Mouse (Mus musculus) hindbrain, embryonic 14.5 days (tissue): ENCODE measurements at regions not wholly inside any gene's neighbourhood (a gene's known extent, or its start where the extent isn't known, plus 50 kb on each side); places are given as distances from the start of the nearest gene placed in this dataset.

Source experiments
- ATAC-seq: fragments of 200-750 bp; cut with Nextera tagmentation; 2 replicates; pipeline ENCODE4 v1.8.0; 2017; ENCODE audit warnings: moderate number of reproducible peaks, mild to moderate bottlenecking, moderate TSS enrichment, moderate library complexity; ENCODE audit not compliant: low FRiP score
- DNase-seq: peaks from one replicate; pipeline ENCODE4 v3.0.0-alpha.2; 2015; ENCODE audit warnings: low spot score
- H3K27ac ChIP-seq: fragments of 300-500 bp; sonication (generic); 2 replicates; pipeline ENCODE4 v1.5.1; 2014; ENCODE audit warnings: mild to moderate bottlenecking, moderate library complexity
- H3K27me3 ChIP-seq: fragments of 300-500 bp; sonication (generic); 2 replicates; pipeline ENCODE4 v1.6.1; 2014; ENCODE audit warnings: mild to moderate bottlenecking, low read length, mixed read lengths; ENCODE audit not compliant: control insufficient read depth, insufficient read depth
- H3K36me3 ChIP-seq: fragments of 300-500 bp; sonication (generic); replicated peaks from 2 replicates; pipeline ENCODE4 v1.6.1; 2014; ENCODE audit not compliant: control insufficient read depth, insufficient read depth
- H3K4me1 ChIP-seq: fragments of 300-500 bp; sonication (generic); replicated peaks from 2 replicates; pipeline ENCODE4 v1.6.1; 2014; ENCODE audit warnings: antibody characterized with exemption, low read length, mixed read lengths; ENCODE audit not compliant: control insufficient read depth, insufficient read depth
- H3K4me2 ChIP-seq: fragments of 300-500 bp; sonication (generic); replicated peaks from 2 replicates; pipeline ENCODE4 v1.6.1; 2014; ENCODE audit warnings: mild to moderate bottlenecking, moderate library complexity
- H3K4me3 ChIP-seq: fragments of 300-500 bp; sonication (generic); replicated peaks from 2 replicates; pipeline ENCODE4 v1.5.1; 2014; ENCODE audit warnings: mild to moderate bottlenecking, low read length
- H3K9ac ChIP-seq: fragments of 300-500 bp; sonication (generic); 2 replicates; pipeline ENCODE4 v1.6.1; 2014
- H3K9me3 ChIP-seq: fragments of 300-500 bp; sonication (generic); 2 replicates; pipeline ENCODE4 v1.6.1; 2016; ENCODE audit warnings: low read length; ENCODE audit not compliant: control insufficient read depth
- WGBS: fragments of 180-500 bp; shearing (Covaris S2); extraction: QIAGEN DNeasy Blood & Tissue Kit; methylation state at CpG from one replicate; pipeline ENCODE4 v1.1.7; 2014; 5-methylcytosine and 5-hydroxymethylcytosine counted together

- Histone ChIP-seq H3K27ac (no peak overlapping the region), H3K4me2 (no peak overlapping the region), H3K4me1 (0 out of 2 replicates have a peak, but pooled peaks cover 6% of the 10 kb centered on the region), H3K9ac (no peak overlapping the region), H3K9me3 (no peaks in the 10 kb centered on the region), H3K4me3 (no peak overlapping the region), H3K27me3 (no peaks in the 10 kb centered on the region), H3K36me3 (no peaks in the 10 kb centered on the region)
- 91% methylated on average over 5 of the region's 5 CpGs for WGBS
- ATAC-seq (no peak), DNase-seq (no peak)
Measured at GRCm38 (mm10) chr12:25245251-25245650, 148.3 kb upstream of the Id2 start.

- H3K36me3 ChIP-seq: no peaks in the 10 kb centered on the region
- no peak overlapping the region for H3K4me3 ChIP-seq
- H3K4me1 ChIP-seq: 0 out of 2 replicates have a peak, but pooled peaks cover 6% of the 10 kb centered on the region
- no peak overlapping the region for H3K9ac ChIP-seq
- DNase-seq (no peak), ATAC-seq (peak; percentile 60; the same call in 1 of the 2 replicates)
- no peak overlapping the region for H3K27ac ChIP-seq
- H3K27me3 ChIP-seq: no peaks in the 10 kb centered on the region
- WGBS: 25% methylated on average over 1 of the region's 1 CpGs
- no peak overlapping the region for H3K4me2 ChIP-seq
- H3K9me3 ChIP-seq: no peaks in the 10 kb centered on the region
Measured at GRCm38 (mm10) chr12:25244666-25245065, 147.7 kb upstream of the Id2 start.

- 59% methylated on average over 1 of the region's 1 CpGs for WGBS
Measured at GRCm38 (mm10) chr12:25243901-25244300, 147.0 kb upstream of the Id2 start.

GRCm38 (mm10) chr12:25242369-25242768, 145.4 kb upstream of the Id2 start:
- H3K36me3 ChIP-seq: no peaks in the 10 kb centered on the region
- 91% methylated on average over 3 of the region's 3 CpGs for WGBS
- no peaks in the 10 kb centered on the region for H3K27me3 ChIP-seq
- H3K9me3 ChIP-seq: no peaks in the 10 kb centered on the region
- DNase-seq: no peak
- H3K27ac ChIP-seq: no peak overlapping the region
- ATAC-seq: no peak
- no peak overlapping the region for H3K4me2 ChIP-seq
- no peak overlapping the region for H3K4me3 ChIP-seq
- H3K4me1 ChIP-seq: 0 out of 2 replicates have a peak, but pooled peaks cover 6% of the 10 kb centered on the region
- H3K9ac ChIP-seq: no peak overlapping the region

More at GRCm38 (mm10) chr12:25243901-25244300, 147.0 kb upstream of the Id2 start:
- Histone ChIP-seq H3K4me2 (no peak overlapping the region), H3K9me3 (no peaks in the 10 kb centered on the region), H3K36me3 (no peaks in the 10 kb centered on the region), H3K27ac (no peak overlapping the region), H3K4me1 (0 out of 2 replicates have a peak, but pooled peaks cover 6% of the 10 kb centered on the region), H3K27me3 (no peaks in the 10 kb centered on the region), H3K9ac (no peak overlapping the region), H3K4me3 (no peak overlapping the region)
- DNase-seq (no peak), ATAC-seq (no peak)

- Histone ChIP-seq H3K9ac (no peak overlapping the region), H3K4me2 (no peak overlapping the region), H3K27me3 (no peaks in the 10 kb centered on the region), H3K4me3 (no peak overlapping the region), H3K4me1 (0 out of 2 replicates have a peak, but pooled peaks cover 6% of the 10 kb centered on the region), H3K27ac (no peak overlapping the region), H3K9me3 (no peaks in the 10 kb centered on the region), H3K36me3 (no peaks in the 10 kb centered on the region)
- 92% methylated on average over 3 of the region's 3 CpGs for WGBS
- DNase-seq: no peak
- no peak for ATAC-seq
Measured at GRCm38 (mm10) chr12:25241675-25242074, 144.7 kb upstream of the Id2 start.

- WGBS: 79% methylated on average over 3 of the region's 3 CpGs
Measured at GRCm38 (mm10) chr12:25240796-25241195, 143.9 kb upstream of the Id2 start.

GRCm38 (mm10) chr12:25240142-25240541, 143.2 kb upstream of the Id2 start:
- H3K27me3 ChIP-seq: no peaks in the 10 kb centered on the region
- WGBS: 59% methylated on average over 12 of the region's 12 CpGs
- no peak for ATAC-seq

More at GRCm38 (mm10) chr12:25240796-25241195, 143.9 kb upstream of the Id2 start:
- DNase-seq (no peak), ATAC-seq (no peak)
- Histone ChIP-seq H3K27ac (no peak overlapping the region), H3K9me3 (no peaks in the 10 kb centered on the region), H3K4me3 (no peak overlapping the region), H3K9ac (no peak overlapping the region), H3K27me3 (no peaks in the 10 kb centered on the region), H3K4me2 (no peak overlapping the region), H3K4me1 (0 out of 2 replicates have a peak, but pooled peaks cover 6% of the 10 kb centered on the region), H3K36me3 (no peaks in the 10 kb centered on the region)

GRCm38 (mm10) chr12:25235071-25235470, 138.1 kb upstream of the Id2 start:
- 76% methylated on average over 8 of the region's 8 CpGs for WGBS
- DNase-seq: no peak
- Histone ChIP-seq H3K9me3 (no peaks in the 10 kb centered on the region), H3K27me3 (no peaks in the 10 kb centered on the region), H3K4me1 (no peaks in the 10 kb centered on the region), H3K4me2 (no peak overlapping the region), H3K4me3 (no peak overlapping the region), H3K36me3 (no peaks in the 10 kb centered on the region), H3K27ac (no peak overlapping the region), H3K9ac (no peak overlapping the region)
- no peak for ATAC-seq

More at GRCm38 (mm10) chr12:25240142-25240541, 143.2 kb upstream of the Id2 start:
- H3K4me3 ChIP-seq: no peak overlapping the region
- no peak overlapping the region for H3K9ac ChIP-seq
- no peak overlapping the region for H3K4me2 ChIP-seq
- no peaks in the 10 kb centered on the region for H3K36me3 ChIP-seq
- H3K9me3 ChIP-seq: no peaks in the 10 kb centered on the region
- DNase-seq: no peak
- no peak overlapping the region for H3K27ac ChIP-seq
- 0 out of 2 replicates have a peak, but pooled peaks cover 6% of the 10 kb centered on the region for H3K4me1 ChIP-seq

- DNase-seq (no peak), ATAC-seq (no peak)
- Histone ChIP-seq H3K4me2 (no peak overlapping the region), H3K9ac (no peak overlapping the region), H3K36me3 (no peaks in the 10 kb centered on the region), H3K27me3 (no peaks in the 10 kb centered on the region), H3K4me3 (no peak overlapping the region), H3K9me3 (no peaks in the 10 kb centered on the region), H3K27ac (no peak overlapping the region), H3K4me1 (no peaks in the 10 kb centered on the region)
- WGBS: 77% methylated on average over 3 of the region's 3 CpGs
Measured at GRCm38 (mm10) chr12:25234636-25235035, 137.7 kb upstream of the Id2 start.

GRCm38 (mm10) chr12:25233027-25233535, 136.1 kb upstream of the Id2 start:
- no peak overlapping the region for H3K4me3 ChIP-seq
- H3K27ac ChIP-seq: no peak overlapping the region
- H3K9me3 ChIP-seq: no peaks in the 10 kb centered on the region
- H3K36me3 ChIP-seq: no peaks in the 10 kb centered on the region
- DNase-seq (no peak), ATAC-seq (no peak)
- no peaks in the 10 kb centered on the region for H3K4me1 ChIP-seq
- no peaks in the 10 kb centered on the region for H3K27me3 ChIP-seq
- no peak overlapping the region for H3K9ac ChIP-seq
- 72% methylated on average over 4 of the region's 4 CpGs for WGBS
- H3K4me2 ChIP-seq: no peak overlapping the region
